Mouse (Mus musculus) embryonic facial prominence, embryonic 11.5 days (tissue): ENCODE data around the gene Dido1. TPM values are rescaled to one million over a fixed set of nuclear protein-coding genes. Genes with fewer than 3 reads are reported as not detected.

Experiments
- ATAC-seq: fragments of 200-750 bp; cut with Nextera tagmentation; replicated peaks from 2 replicates; pipeline ENCODE4 v1.8.0; 2017; ENCODE audit warnings: low read depth; ENCODE audit not compliant: insufficient number of reproducible peaks, low FRiP score, low TSS enrichment
- DNase-seq: peaks from one replicate; pipeline ENCODE4 v3.0.0-alpha.2; 2015; ENCODE audit warnings: low spot score
- H3K27ac ChIP-seq: fragments of 300-500 bp; sonication (generic); replicated peaks from 2 replicates; pipeline ENCODE4 v1.5.1; 2014; ENCODE audit warnings: mild to moderate bottlenecking, low read depth, low read length, control low read depth
- H3K27me3 ChIP-seq: fragments of 300-500 bp; sonication (generic); 2 replicates; pipeline ENCODE4 v1.6.1; 2014; ENCODE audit warnings: mild to moderate bottlenecking, low read length, moderate library complexity, mixed read lengths; ENCODE audit not compliant: control insufficient read depth, insufficient read depth
- H3K36me3 ChIP-seq: fragments of 300-500 bp; sonication (generic); replicated peaks from 2 replicates; pipeline ENCODE4 v1.6.1; 2014; ENCODE audit warnings: low read depth, mild to moderate bottlenecking, low read length, moderate library complexity, mixed read lengths; ENCODE audit not compliant: control insufficient read depth, insufficient read depth
- H3K4me1 ChIP-seq: fragments of 300-500 bp; sonication (generic); 2 replicates; pipeline ENCODE4 v1.6.1; 2014; ENCODE audit warnings: low read length, mixed read lengths; ENCODE audit not compliant: control insufficient read depth, insufficient read depth
- H3K4me2 ChIP-seq: fragments of 300-500 bp; sonication (generic); 2 replicates; pipeline ENCODE4 v1.6.1; 2014; ENCODE audit warnings: low read depth, mild to moderate bottlenecking, control low read depth, low read length, moderate library complexity
- H3K4me3 ChIP-seq: fragments of 300-500 bp; sonication (generic); 2 replicates; pipeline ENCODE4 v1.5.1; 2014; ENCODE audit warnings: low read depth, low read length, control low read depth
- H3K9ac ChIP-seq: fragments of 300-500 bp; sonication (generic); replicated peaks from 2 replicates; pipeline ENCODE4 v1.6.1; 2014; ENCODE audit warnings: mild to moderate bottlenecking, control low read depth, low read length
- H3K9me3 ChIP-seq: fragments of 300-500 bp; sonication (generic); replicated peaks from 2 replicates; pipeline ENCODE4 v1.6.1; 2016; ENCODE audit warnings: mild to moderate bottlenecking, low read length, inconsistent platforms, mixed read lengths; ENCODE audit not compliant: control insufficient read depth
- WGBS: fragments of 180-500 bp; shearing (Covaris S2); extraction: QIAGEN DNeasy Blood & Tissue Kit; methylation state at CpG from one replicate; pipeline ENCODE4 v1.1.7; 2014; 5-methylcytosine and 5-hydroxymethylcytosine counted together
- polyA plus RNA-seq: library from polyadenylated mRNA; unstranded; fragments of >200 nt; fragmentation: Nextera tagmentation; extraction: Ambion mirVana; gene quantifications from 2 replicates; pipeline ENCODE4 v1.2.1, GENCODE M21; 2014

The Dido1 gene
- polyA plus RNA-seq, 1 experiment from 2014 or later, result 28.3 TPM

- no peak for DNase-seq
- Histone ChIP-seq H3K4me2 (no peak overlapping the region), H3K36me3 (no peaks in the 10 kb centered on the region), H3K9ac (no peak overlapping the region), H3K4me3 (no peak overlapping the region), H3K9me3 (no peaks in the 10 kb centered on the region), H3K27me3 (no peaks in the 10 kb centered on the region), H3K27ac (no peak overlapping the region), H3K4me1 (no peaks in the 10 kb centered on the region)
- WGBS, result 78% methylated on average over 3 of the region's 3 CpGs
- ATAC-seq, result no peak
Observed at GRCm38 (mm10) chr2:180731036-180731435, 21.2 kb upstream of the Dido1 start.

- H3K4me3 ChIP-seq, result no peak overlapping the region
- peaks cover 4% of the 10 kb centered on the region; the same call in 1 of the 2 replicates for H3K4me1 ChIP-seq
- H3K36me3 ChIP-seq, result no peaks in the 10 kb centered on the region
- H3K27me3 ChIP-seq, result no peaks in the 10 kb centered on the region
- ATAC-seq (no peak), DNase-seq (no peak)
- 67% methylated on average over 4 of the region's 4 CpGs for WGBS
- no peak overlapping the region for H3K9ac ChIP-seq
- no peak overlapping the region for H3K27ac ChIP-seq
- no peak overlapping the region for H3K4me2 ChIP-seq
- H3K9me3 ChIP-seq, result no peaks in the 10 kb centered on the region
Observed at GRCm38 (mm10) chr2:180727613-180728021, 17.8 kb upstream of the Dido1 start.

- Histone ChIP-seq H3K4me3 (no peak overlapping the region), H3K4me1 (peaks cover 4% of the 10 kb centered on the region; the same call in 1 of the 2 replicates), H3K4me2 (no peak overlapping the region), H3K9me3 (no peaks in the 10 kb centered on the region), H3K27ac (no peak overlapping the region), H3K9ac (no peak overlapping the region), H3K36me3 (no peaks in the 10 kb centered on the region), H3K27me3 (no peaks in the 10 kb centered on the region)
- WGBS, result 73% methylated on average over 6 of the region's 6 CpGs
- no peak for DNase-seq
- no peak for ATAC-seq
Observed at GRCm38 (mm10) chr2:180726658-180727442, 17.1 kb upstream of the Dido1 start.

GRCm38 (mm10) chr2:180725856-180726629 is 16.2 kb upstream of the Dido1 start:
- no peak overlapping the region for H3K9ac ChIP-seq
- peaks cover 4% of the 10 kb centered on the region; the same call in 1 of the 2 replicates for H3K4me1 ChIP-seq
- H3K4me3 ChIP-seq, result no peak overlapping the region
- 32% methylated on average over 8 of the region's 8 CpGs for WGBS
- no peaks in the 10 kb centered on the region; the same call in 1 of the 2 replicates for H3K36me3 ChIP-seq
- ATAC-seq, result no peak
- no peak overlapping the region for H3K27ac ChIP-seq
- H3K9me3 ChIP-seq, result no peaks in the 10 kb centered on the region
- H3K4me2 ChIP-seq, result no peak overlapping the region
- DNase-seq, result no peak
- H3K27me3 ChIP-seq, result no peaks in the 10 kb centered on the region

- ATAC-seq (no peak), DNase-seq (no peak)
- Histone ChIP-seq H3K9me3 (no peaks in the 10 kb centered on the region), H3K27ac (no peak overlapping the region), H3K27me3 (no peaks in the 10 kb centered on the region), H3K4me1 (peaks cover 4% of the 10 kb centered on the region; the same call in 1 of the 2 replicates), H3K4me3 (no peak overlapping the region), H3K4me2 (no peak overlapping the region), H3K36me3 (no peaks in the 10 kb centered on the region; the same call in 1 of the 2 replicates), H3K9ac (no peak overlapping the region)
- WGBS, result 6% methylated on average over 6 of the region's 6 CpGs
Observed at GRCm38 (mm10) chr2:180725414-180725778, 15.6 kb upstream of the Dido1 start.

- WGBS, result 6% methylated on average over 18 of the region's 18 CpGs
- H3K36me3 ChIP-seq, result no peaks in the 10 kb centered on the region; the same call in 1 of the 2 replicates
- H3K9ac ChIP-seq, result no peak within 1 kb of the TSS
- H3K4me3 ChIP-seq, result no peak within 1 kb of the TSS
- ATAC-seq, result 0 out of 2 replicates have a peak, but pooled peaks have one; percentile 24
- no peaks in the 10 kb centered on the region for H3K27me3 ChIP-seq
- H3K9me3 ChIP-seq, result no peaks in the 10 kb centered on the region
- no peak within 1 kb of the TSS for H3K4me2 ChIP-seq
- peaks cover 4% of the 10 kb centered on the region; the same call in 1 of the 2 replicates for H3K4me1 ChIP-seq
- no peak within 1 kb of the TSS for H3K27ac ChIP-seq
- no peak for DNase-seq
Observed at GRCm38 (mm10) chr2:180724585-180725413, 15.0 kb upstream of the Dido1 start, which contains the start of gene Slc17a9. TSS of gene Slc17a9 (plus strand) at chr2:180725263.

GRCm38 (mm10) chr2:180723865-180724264 is 14.1 kb upstream of the Dido1 start:
- Histone ChIP-seq H3K4me3 (no peak overlapping the region), H3K4me1 (peaks cover 4% of the 10 kb centered on the region; the same call in 1 of the 2 replicates), H3K9me3 (no peaks in the 10 kb centered on the region), H3K27ac (no peak overlapping the region), H3K9ac (no peak overlapping the region), H3K36me3 (no peaks in the 10 kb centered on the region; the same call in 1 of the 2 replicates), H3K4me2 (no peak overlapping the region), H3K27me3 (no peaks in the 10 kb centered on the region)
- DNase-seq (no peak), ATAC-seq (no peak)
- 69% methylated on average over 2 of the region's 2 CpGs for WGBS
